Mouse (Mus musculus): ENCODE data around the gene Sgk1. TPM values are rescaled to one million over a fixed set of nuclear protein-coding genes. Genes with fewer than 3 reads are reported as not detected.
A peak's percentile ranks its signal among the peaks of the same experiment; 100 is the strongest.
"Not testable (repeated sequence)": the region's sequence is repeated elsewhere in the genome, so short reads cannot be mapped to it uniquely, and the experiment has no call there.

Gene Sgk1
- polyA plus RNA-seq, 1 experiment: 40.4 TPM

- H3K4me3 ChIP-seq (replicated peaks; ENCODE audit: insufficient read depth, low read depth, low read length): no peak overlapping the region
- WGBS: 53% methylated on average over 16 of the region's 16 CpGs
- no peak overlapping the region for H3K27ac ChIP-seq (ENCODE audit: insufficient read depth, low read length)
- no peaks in the 10 kb centered on the region for H3K4me1 ChIP-seq (ENCODE audit: control insufficient read depth, insufficient read depth, low read length)
- H3K27me3 ChIP-seq (ENCODE audit: control insufficient read depth, insufficient read depth, low read length): no peaks in the 10 kb centered on the region
- TF ChIP-seq CTCF (IDR thresholded peaks at IDR 0.05; ENCODE audit: borderline replicate concordance, insufficient read depth, low read depth, low read length): no peak
- no peak for TF ChIP-seq POLR2A (IDR thresholded peaks at IDR 0.05; ENCODE audit: borderline replicate concordance, insufficient read depth, low read length)
- DNase-seq: no peak
Measured at GRCm38 (mm10) chr10:22017469-22018159, 135.6 kb downstream of the Sgk1 start.

GRCm38 (mm10) chr10:22018618-22019017, 136.6 kb downstream of the Sgk1 start:
- H3K4me1 ChIP-seq (ENCODE audit: control insufficient read depth, insufficient read depth, low read length): no peaks in the 10 kb centered on the region
- no peak overlapping the region for H3K4me3 ChIP-seq (replicated peaks; ENCODE audit: insufficient read depth, low read depth, low read length)
- 94% methylated on average over 4 of the region's 4 CpGs for WGBS
- TF ChIP-seq POLR2A (IDR thresholded peaks at IDR 0.05; ENCODE audit: borderline replicate concordance, insufficient read depth, low read length) (no peak), CTCF (IDR thresholded peaks at IDR 0.05; ENCODE audit: borderline replicate concordance, insufficient read depth, low read depth, low read length) (no peak)
- no peaks in the 10 kb centered on the region for H3K27me3 ChIP-seq (ENCODE audit: control insufficient read depth, insufficient read depth, low read length)
- no peak for DNase-seq
- H3K27ac ChIP-seq (ENCODE audit: insufficient read depth, low read length): no peak overlapping the region

- Histone ChIP-seq H3K4me1 (ENCODE audit: control insufficient read depth, insufficient read depth, low read length) (no peaks in the 10 kb centered on the region), H3K27me3 (ENCODE audit: control insufficient read depth, insufficient read depth, low read length) (no peaks in the 10 kb centered on the region), H3K4me3 (replicated peaks; ENCODE audit: insufficient read depth, low read depth, low read length) (no peak overlapping the region), H3K27ac (ENCODE audit: insufficient read depth, low read length) (no peak overlapping the region)
- WGBS: 7% methylated on average over 9 of the region's 9 CpGs
- DNase-seq: peak in 1 of 2 experiments; percentile 16
- TF ChIP-seq CTCF (IDR thresholded peaks at IDR 0.05; ENCODE audit: borderline replicate concordance, insufficient read depth, low read depth, low read length) (no peak), POLR2A (IDR thresholded peaks at IDR 0.05; ENCODE audit: borderline replicate concordance, insufficient read depth, low read length) (no peak)
Measured at GRCm38 (mm10) chr10:22034303-22034702, 152.3 kb downstream of the Sgk1 start.

- TF ChIP-seq CTCF (IDR thresholded peaks at IDR 0.05; ENCODE audit: borderline replicate concordance, insufficient read depth, low read depth, low read length): peak; percentile 66
- peak; percentile 38 to 66 for DNase-seq
- not testable (repeated sequence) for H3K27ac ChIP-seq (ENCODE audit: insufficient read depth, low read length); H3K4me1 ChIP-seq (ENCODE audit: control insufficient read depth, insufficient read depth, low read length); H3K27me3 ChIP-seq (ENCODE audit: control insufficient read depth, insufficient read depth, low read length); H3K4me3 ChIP-seq (replicated peaks; ENCODE audit: insufficient read depth, low read depth, low read length)
- 1% methylated on average over 3 of the region's 3 CpGs for whole genome bisulfite sequencing
Measured at GRCm38 (mm10) chr10:22036256-22036655, 154.3 kb downstream of the Sgk1 start.

Other genes with a start within 250 kb of the Sgk1 start
- gene 4930444G20Rik, start 185.9 kb downstream of the Sgk1 start, polyA plus RNA-seq (2012; rRNA removed): not detected in 2 replicates